Mouse (Mus musculus) thymus, postnatal 10 days (tissue): Measurements from ENCODE around the gene Srrt.

ENCODE experiments used
- DNase-seq, 2 experiments: peaks; one replicate each; pipeline ENCODE4 v3.0.0; 2021; ENCODE audit warnings: low spot score in 2 of 2

Srrt gene

GRCm38 (mm10) chr5:137264787-137265186 is 42.7 kb downstream of the Srrt start:
- DNase-seq: no peak

- no peak for DNase-seq
Observed at GRCm38 (mm10) chr5:137263897-137264720, 43.4 kb downstream of the Srrt start.
